Mouse (Mus musculus) layer of hippocampus, postnatal 36 days (tissue): ENCODE results near the gene Oasl1. TPM values are rescaled to one million over a fixed set of nuclear protein-coding genes. Genes with fewer than 3 reads are reported as not detected.
"Not testable (repeated sequence)": the region's sequence is repeated elsewhere in the genome, so short reads cannot be mapped to it uniquely, and the experiment has no call there.

Experiments
- DNase-seq, 2 experiments: peaks; one replicate each; pipeline ENCODE4 v3.0.0; 2022
- total RNA-seq, 2 experiments: library from RNA; stranded (reverse); gene quantifications; 2 replicates each; pipeline ENCODE4 v1.2.3; 2021

Oasl1 gene
- total RNA-seq, result not detected

DNA sequence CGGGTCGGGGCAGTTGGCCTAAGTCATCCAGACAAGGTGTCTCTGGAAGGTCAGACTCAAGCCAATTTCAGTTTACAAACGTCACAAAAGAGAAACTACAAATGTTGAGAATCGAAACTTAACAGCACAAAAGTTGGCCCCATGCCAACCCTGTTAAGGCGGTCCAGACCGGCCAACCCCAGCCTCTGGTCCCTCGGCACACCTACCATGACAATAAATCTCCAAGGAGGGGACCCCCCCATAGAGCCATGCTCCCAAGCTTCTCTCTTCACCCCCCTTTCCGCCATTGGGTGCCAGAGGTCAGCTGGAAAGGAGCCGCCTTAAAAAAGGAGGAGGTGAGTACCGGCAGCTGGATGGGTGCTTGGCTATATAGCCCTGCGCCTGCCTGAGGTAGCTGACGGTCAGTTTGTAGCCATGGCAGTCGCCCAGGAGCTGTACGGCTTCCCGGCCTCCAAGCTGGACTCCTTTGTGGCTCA lies at the start of gene Oasl1:
Oasl1 (plus strand) TSS at position 243 of the 476 bp plus-strand sequence.
- no peak for DNase-seq

- DNase-seq, result no peak
Observed at GRCm38 (mm10) chr5:114875858-114876257, 47.2 kb upstream of the Oasl1 start.

DNA sequence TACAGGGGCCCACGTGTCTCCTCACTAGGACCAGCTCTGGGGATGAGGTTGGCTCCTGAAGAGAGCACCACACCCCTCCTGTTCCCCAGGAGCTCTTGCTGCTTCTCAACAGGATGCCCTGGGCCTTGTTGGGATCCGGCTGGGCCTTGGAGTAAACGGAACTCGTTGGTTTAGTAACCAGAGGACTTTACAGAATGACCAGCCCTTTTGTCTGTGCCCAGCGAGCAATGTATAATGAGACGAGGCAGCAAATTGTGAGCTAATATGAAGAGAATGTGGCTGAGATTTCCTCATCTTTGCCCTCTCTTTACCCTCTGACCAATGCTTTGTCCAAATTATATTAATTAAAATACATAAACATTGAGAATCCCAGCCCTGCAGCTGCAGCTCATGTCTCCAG lies 46.7 kb upstream of the Oasl1 start:
- DNase-seq, result no peak

DNA sequence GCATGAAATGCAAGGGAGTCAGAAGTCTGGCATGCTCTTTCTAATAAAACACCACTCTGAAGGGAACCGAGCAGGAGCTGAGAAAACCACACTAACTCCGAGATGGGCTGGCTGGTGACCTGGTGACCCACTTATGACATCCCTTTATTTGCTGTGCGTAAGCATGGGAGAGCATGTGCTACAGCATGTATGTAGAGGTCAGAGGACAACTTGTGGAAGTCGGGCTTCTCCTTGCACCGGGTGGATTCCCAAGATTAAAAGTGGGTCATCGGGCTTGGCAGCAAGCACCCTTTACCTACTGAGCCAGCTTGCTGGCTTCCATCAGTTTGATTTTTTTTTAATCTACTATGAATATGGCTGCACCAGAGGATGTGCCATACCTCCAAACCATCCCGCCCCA lies 45.6 kb upstream of the Oasl1 start:
- no peak for DNase-seq

DNA sequence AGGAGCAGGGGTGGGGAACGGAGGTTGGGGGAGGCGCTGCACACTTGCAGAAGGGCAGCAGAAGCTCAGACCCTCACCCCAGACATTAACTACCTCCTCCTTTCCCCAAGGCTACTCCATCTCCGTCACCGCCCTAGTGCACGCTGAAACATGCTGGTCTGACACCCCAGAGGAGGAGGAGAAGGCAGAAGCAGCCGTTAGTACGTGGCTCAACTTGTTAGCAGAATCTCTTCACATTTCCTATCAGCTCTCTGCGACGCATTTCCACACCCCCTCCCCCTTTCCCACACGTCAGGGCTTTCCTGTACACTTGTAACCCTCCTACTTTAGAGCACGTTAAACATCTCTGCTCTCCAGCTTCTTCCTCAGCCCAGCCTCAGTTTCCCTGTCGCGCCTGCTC lies 43.6 kb upstream of the Oasl1 start:
- no peak for DNase-seq

- not testable (repeated sequence) for DNase-seq
Observed at GRCm38 (mm10) chr5:114882319-114882718, 40.7 kb upstream of the Oasl1 start.

GRCm38 (mm10) chr5:114883022-114883421 lies 40.0 kb upstream of the Oasl1 start:
- no peak for DNase-seq

DNA sequence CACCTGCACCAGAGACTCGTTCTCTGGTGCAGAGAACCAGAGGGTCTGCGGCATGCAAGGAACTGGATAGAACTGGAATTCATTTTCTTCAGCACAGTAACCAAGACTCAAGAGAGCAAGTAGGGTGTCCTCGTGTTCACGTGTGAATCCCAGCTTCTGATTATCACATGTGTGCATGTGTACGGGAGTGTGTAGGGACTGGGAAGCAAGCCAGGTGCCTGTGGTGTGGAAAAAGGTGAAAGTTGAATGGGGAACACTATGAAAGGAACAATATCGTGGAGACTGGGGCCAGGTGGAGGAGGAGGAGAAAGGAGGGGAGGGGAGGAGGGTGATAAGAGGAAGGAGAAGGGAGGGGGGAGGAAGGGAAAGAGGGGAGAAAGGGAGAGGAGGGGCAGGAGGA lies 36.2 kb upstream of the Oasl1 start:
- no peak for DNase-seq

DNA sequence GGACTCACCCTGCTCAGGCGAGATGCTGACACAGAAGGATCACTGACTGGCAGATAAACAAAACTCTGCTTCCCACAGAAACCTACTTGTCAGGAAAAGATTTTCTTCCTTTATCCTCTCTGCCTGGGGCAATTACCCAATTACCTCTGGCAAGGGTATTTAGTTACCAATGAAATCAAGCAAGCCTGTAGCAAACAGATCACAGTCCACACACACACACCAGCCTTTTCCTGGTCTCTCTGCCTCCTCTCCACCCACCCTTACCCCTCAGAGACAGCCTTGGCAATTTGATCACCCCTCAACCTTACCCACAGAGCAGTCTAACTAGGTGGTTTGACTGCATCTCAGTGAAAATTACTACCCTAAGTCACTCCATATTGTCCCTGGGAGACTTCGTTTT lies 34.0 kb upstream of the Oasl1 start:
- no peak for DNase-seq

DNA sequence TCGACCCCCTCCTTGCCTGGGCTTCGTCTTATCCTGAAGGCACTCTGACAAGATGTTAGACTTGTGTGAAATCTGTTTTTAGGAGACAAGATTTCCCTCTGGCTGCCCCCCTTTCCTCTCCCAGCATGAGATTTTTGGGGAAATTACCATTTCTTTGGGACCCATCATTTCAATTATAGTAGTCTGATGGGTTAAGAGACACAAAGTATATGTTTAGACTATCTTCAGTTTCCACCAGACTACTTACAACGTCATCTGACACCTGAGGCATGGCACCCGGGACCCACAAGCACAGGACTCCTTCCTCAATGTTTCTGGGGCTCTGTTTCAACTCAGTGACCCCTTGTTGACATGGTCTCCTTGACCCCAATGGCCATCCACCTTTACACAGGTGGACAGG lies 27.5 kb upstream of the Oasl1 start:
- DNase-seq, result no peak

GRCm38 (mm10) chr5:114896688-114897373 lies 26.2 kb upstream of the Oasl1 start, which contains the start of gene Oasl2:
Gene Oasl2, plus strand, starts transcription at chr5:114896936.
- DNase-seq, result no peak

DNA sequence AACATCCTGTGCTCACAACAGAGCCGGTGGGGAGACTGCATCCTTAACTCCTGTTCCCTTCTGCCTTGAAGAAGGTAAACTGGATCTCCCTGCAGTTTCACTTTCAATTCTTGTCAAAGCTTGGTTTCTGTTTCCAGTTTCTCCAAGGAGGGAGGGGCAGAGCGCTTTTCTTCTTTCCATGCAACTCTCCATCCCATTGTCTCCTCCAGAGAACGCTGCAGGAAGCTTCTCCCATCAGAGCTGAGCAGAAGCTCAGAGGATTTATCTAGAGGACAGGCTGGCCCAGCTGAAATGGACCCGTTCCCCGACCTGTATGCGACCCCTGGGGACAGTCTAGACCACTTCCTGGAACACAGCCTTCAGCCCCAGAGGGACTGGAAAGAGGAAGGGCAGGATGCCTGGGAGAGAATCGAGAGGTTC lies 25.7 kb upstream of the Oasl1 start:
- no peak for DNase-seq

DNA sequence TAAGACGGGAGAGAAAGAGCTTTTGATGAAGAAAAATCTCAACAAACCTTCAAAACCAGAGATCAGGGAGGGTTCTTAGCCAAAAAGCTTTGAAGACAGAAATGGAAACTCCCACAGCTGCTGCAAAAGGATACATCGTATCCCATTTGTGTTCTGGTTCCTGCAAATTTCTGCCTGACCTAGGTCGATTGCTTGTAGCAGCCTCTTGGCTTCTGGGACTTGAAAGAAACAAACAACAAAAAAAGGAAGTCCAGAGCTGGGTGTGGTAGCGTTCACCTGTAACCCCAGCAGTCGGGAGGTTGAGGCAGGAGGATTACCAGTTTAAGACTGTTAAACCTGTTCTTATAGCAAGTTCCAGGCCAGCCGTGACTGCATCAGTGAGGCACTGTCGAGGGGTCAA lies 24.2 kb upstream of the Oasl1 start:
- DNase-seq, result no peak

GRCm38 (mm10) chr5:114902413-114902812 lies 20.6 kb upstream of the Oasl1 start:
- no peak for DNase-seq

- DNase-seq, result no peak
Observed at GRCm38 (mm10) chr5:114908598-114909305, 14.3 kb upstream of the Oasl1 start.

GRCm38 (mm10) chr5:114913686-114914085 lies 9.4 kb upstream of the Oasl1 start:
- DNase-seq, result no peak

DNA sequence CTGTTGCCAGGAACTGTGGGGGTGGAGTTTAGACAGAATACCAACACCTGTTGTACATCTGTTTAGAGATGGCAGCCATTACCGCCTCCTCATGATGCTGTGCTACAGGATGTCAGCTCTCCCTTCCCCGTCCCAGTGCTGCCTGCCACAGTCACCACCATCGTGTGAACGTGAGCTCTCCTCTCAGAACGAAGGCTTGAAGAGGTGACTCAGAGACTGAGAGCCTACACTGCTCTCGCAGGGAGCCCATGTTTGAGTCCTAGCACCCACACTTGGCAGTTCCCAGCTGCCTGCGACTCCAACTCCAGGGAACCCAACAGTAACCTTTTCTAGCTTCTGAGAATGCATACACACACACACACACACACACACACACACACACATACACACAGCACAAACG lies 8.2 kb upstream of the Oasl1 start:
- no peak for DNase-seq

DNA sequence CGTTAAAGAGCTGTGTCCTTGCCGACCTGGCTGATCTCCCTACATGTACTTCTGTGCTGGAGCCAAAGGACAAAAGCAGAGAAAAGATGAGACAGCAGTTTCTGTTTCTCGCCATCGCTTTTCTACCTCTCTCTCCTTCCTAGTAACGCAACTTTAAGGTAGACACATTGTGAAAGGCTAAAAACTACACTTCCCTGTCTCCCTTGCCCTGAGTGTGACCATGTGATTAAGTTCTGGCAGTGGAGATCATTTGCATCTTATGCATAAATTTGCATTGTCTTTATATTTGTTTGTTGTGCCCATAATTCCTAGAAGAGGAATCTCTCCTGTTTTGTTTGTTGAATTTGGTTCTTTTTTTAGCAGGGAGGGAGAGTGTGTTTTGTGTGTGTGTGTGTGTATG lies 7.2 kb upstream of the Oasl1 start:
- DNase-seq, result no peak

GRCm38 (mm10) chr5:114916777-114917176 lies 6.3 kb upstream of the Oasl1 start:
- DNase-seq, result no peak

DNA sequence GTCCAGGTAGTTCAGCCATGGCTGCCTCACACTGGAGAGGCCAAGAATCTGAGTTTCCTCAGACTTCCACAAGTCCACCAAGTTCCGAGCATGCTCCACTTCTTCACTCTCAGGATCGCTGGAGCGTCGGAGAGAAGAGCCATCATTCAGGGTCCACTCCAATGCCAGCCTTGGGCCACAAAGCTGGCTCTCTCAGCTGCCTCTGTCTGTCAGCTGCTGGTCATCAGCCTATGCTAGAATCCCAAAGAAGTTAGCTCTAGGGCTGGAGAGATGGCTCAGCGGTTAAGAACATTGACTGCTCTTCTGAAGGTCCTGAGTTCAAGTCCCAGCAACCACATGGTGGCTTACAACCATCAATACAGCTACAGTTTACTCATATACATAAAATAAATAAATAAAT lies 5.7 kb upstream of the Oasl1 start:
- not testable (repeated sequence) for DNase-seq

DNA sequence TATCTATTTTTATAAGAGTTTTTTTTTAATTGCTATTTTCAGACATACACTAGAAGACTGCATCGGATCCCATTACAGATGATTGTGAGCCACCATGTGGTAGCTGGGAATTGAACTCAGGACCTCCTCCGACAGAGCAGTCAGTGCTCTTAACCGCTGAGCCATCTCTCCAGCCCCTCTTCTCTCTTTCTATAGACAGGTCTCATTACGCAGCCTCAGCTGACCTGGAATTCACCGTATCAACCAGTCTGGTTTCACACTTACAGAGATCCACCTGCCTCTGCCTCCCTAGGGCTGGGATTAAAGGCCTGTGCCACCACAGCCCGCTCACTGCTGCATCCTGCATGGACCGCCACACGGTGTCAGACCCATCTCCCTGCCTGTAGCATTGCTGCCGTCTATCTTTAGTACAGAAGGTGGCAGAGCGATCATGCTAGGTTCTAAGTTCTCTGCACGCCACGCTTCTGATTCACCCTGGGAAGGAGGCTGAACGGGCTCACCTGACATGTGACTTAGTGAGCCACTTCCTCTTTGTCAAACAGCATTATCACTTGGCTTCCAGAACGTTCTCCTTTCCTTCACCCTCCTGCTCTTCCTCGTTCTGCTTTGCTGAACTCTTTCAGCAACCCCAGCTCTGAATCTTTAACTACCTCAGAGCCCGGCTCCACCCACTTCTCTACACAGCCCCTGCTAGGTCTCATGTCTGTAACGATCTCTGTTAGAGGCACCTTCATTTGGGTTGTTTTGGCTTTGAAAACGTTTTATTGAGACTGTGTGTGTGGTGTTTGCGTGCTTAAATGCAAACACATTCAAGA lies 1.3 kb upstream of the Oasl1 start:
- no peak for DNase-seq

DNA sequence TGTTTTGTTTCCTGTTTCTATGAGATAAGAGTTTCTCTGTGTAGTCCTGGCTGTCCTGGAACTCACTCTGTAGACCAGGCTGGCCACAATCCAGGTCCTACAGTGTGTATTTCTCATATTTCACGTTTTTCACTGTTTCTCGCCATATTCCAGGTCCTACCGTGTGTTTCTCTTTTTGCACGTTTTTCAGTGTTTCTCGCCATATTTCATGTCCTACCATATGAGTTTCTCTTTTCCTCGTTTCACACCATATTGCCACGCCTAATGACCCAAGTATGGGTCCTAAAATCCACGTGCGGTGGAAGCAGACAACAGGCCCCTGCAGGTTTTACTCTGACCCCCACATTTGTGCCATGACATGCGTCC lies 691 bp upstream of the Oasl1 start:
- no peak for DNase-seq

DNA sequence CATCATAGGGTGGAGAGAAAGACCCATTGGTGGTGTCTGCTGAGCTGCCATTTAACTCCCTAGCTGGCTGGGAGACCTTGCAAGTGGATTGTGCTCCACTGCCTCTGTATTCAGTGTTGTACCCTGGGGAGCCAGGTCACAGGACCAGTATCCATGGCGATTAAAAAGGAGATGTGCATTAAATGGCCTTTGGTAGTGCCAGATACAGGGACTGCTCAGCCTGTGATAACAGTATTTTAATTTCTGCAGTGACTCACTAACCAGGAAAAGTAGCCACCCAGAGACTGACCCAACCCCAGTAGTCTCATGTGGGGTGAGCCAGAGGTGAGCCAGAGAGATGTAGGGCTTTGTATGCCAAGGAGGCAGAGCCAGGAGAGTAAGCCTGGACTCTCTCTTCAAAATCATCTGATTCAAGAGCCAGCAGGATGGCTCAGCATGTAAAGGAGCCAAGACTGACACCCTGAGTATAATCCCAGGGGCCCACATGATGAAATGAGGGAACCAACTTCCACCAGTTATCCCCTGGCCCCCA lies 3.2 kb downstream of the Oasl1 start:
- no peak for DNase-seq
